Mouse (Mus musculus): Measurements from ENCODE around the gene Brd9. TPM values are rescaled to one million over a fixed set of nuclear protein-coding genes. Genes with fewer than 3 reads are reported as not detected.
"Not testable (repeated sequence)": the region's sequence is repeated elsewhere in the genome, so short reads cannot be mapped to it uniquely, and the experiment has no call there.

The Brd9 gene
- polyA plus RNA-seq, 1 experiment from 2014 or later, result 38.6 TPM

GRCm38 (mm10) chr13:73991267-73991666, 53.7 kb downstream of the Brd9 start:
- Histone ChIP-seq H3K9me3 (ENCODE audit: control insufficient read depth, low read length) (no peaks in the 10 kb centered on the region), H3K36me3 (ENCODE audit: control insufficient read depth, insufficient read depth, low read length) (no peaks in the 10 kb centered on the region), H3K27ac (replicated peaks in 1 of 2; ENCODE audit: control insufficient read depth in 1 of 2, insufficient read depth in 1 of 2, low read depth in 2 of 2, low read length in 2 of 2) (0 out of 4 replicates have a peak overlapping the region, but pooled peaks of 1 of the 2 experiments have one; percentile 33), H3K27me3 (ENCODE audit: control insufficient read depth, insufficient read depth, low read length) (no peaks in the 10 kb centered on the region), H3K9ac (ENCODE audit: low read length) (no peak overlapping the region), H3K4me1 (ENCODE audit: control insufficient read depth in 2 of 2, insufficient read depth in 2 of 2, low read length in 2 of 2) (peaks cover 2 to 10% of the 10 kb centered on the region in 2 experiments; a peak in 2 of 4 replicates), H3K4me2 (ENCODE audit: low read length) (no peak overlapping the region), H3K4me3 (ENCODE audit: control insufficient read depth in 1 of 2, insufficient read depth in 1 of 2, low read depth in 1 of 2, low read length in 2 of 2) (no peak overlapping the region)
- ATAC-seq (ENCODE audit: insufficient number of reproducible peaks, insufficient read depth, low FRiP score, low read depth), result no peak
- 62% methylated on average over 5 of the region's 5 CpGs for WGBS

- no peak for ATAC-seq (ENCODE audit: insufficient number of reproducible peaks, insufficient read depth, low FRiP score, low read depth)
- H3K27ac ChIP-seq (replicated peaks in 1 of 2; ENCODE audit: control insufficient read depth in 1 of 2, insufficient read depth in 1 of 2, low read depth in 2 of 2, low read length in 2 of 2), result no peak overlapping the region
- 79% methylated on average over 4 of the region's 4 CpGs for WGBS
Observed at GRCm38 (mm10) chr13:73996456-73996855, 58.8 kb downstream of the Brd9 start.

GRCm38 (mm10) chr13:74000519-74000918, 62.9 kb downstream of the Brd9 start:
- Histone ChIP-seq H3K27me3 (ENCODE audit: control insufficient read depth, insufficient read depth, low read length) (no peaks in the 10 kb centered on the region), H3K27ac (replicated peaks in 1 of 2; ENCODE audit: control insufficient read depth in 1 of 2, insufficient read depth in 1 of 2, low read depth in 2 of 2, low read length in 2 of 2) (no peak overlapping the region), H3K36me3 (ENCODE audit: control insufficient read depth, insufficient read depth, low read length) (no peaks in the 10 kb centered on the region), H3K4me3 (ENCODE audit: control insufficient read depth in 1 of 2, insufficient read depth in 1 of 2, low read depth in 1 of 2, low read length in 2 of 2) (no peak overlapping the region), H3K4me2 (ENCODE audit: low read length) (no peak overlapping the region), H3K9ac (ENCODE audit: low read length) (no peak overlapping the region), H3K9me3 (ENCODE audit: control insufficient read depth, low read length) (no peaks in the 10 kb centered on the region), H3K4me1 (ENCODE audit: control insufficient read depth in 2 of 2, insufficient read depth in 2 of 2, low read length in 2 of 2) (no peaks in the 10 kb centered on the region)
- no peak for ATAC-seq (ENCODE audit: insufficient number of reproducible peaks, insufficient read depth, low FRiP score, low read depth)

More at GRCm38 (mm10) chr13:73996456-73996855, 58.8 kb downstream of the Brd9 start:
- no peak overlapping the region for H3K4me3 ChIP-seq (ENCODE audit: control insufficient read depth in 1 of 2, insufficient read depth in 1 of 2, low read depth in 1 of 2, low read length in 2 of 2)
- no peak overlapping the region for H3K9ac ChIP-seq (ENCODE audit: low read length)
- H3K36me3 ChIP-seq (ENCODE audit: control insufficient read depth, insufficient read depth, low read length), result no peaks in the 10 kb centered on the region
- no peaks in the 10 kb centered on the region for H3K27me3 ChIP-seq (ENCODE audit: control insufficient read depth, insufficient read depth, low read length)
- H3K4me1 ChIP-seq (ENCODE audit: control insufficient read depth in 2 of 2, insufficient read depth in 2 of 2, low read length in 2 of 2), result no peaks in the 10 kb centered on the region
- no peaks in the 10 kb centered on the region for H3K9me3 ChIP-seq (ENCODE audit: control insufficient read depth, low read length)
- H3K4me2 ChIP-seq (ENCODE audit: low read length), result no peak overlapping the region

- Histone ChIP-seq H3K36me3 (ENCODE audit: control insufficient read depth, insufficient read depth, low read length) (no peaks in the 10 kb centered on the region), H3K4me1 (ENCODE audit: control insufficient read depth in 2 of 2, insufficient read depth in 2 of 2, low read length in 2 of 2) (no peaks in the 10 kb centered on the region), H3K9ac (ENCODE audit: low read length) (no peak overlapping the region), H3K27ac (replicated peaks in 1 of 2; ENCODE audit: control insufficient read depth in 1 of 2, insufficient read depth in 1 of 2, low read depth in 2 of 2, low read length in 2 of 2) (no peak overlapping the region), H3K4me3 (ENCODE audit: control insufficient read depth in 1 of 2, insufficient read depth in 1 of 2, low read depth in 1 of 2, low read length in 2 of 2) (no peak overlapping the region), H3K4me2 (ENCODE audit: low read length) (no peak overlapping the region), H3K9me3 (ENCODE audit: control insufficient read depth, low read length) (no peaks in the 10 kb centered on the region), H3K27me3 (ENCODE audit: control insufficient read depth, insufficient read depth, low read length) (no peaks in the 10 kb centered on the region)
- 74% methylated on average over 6 of the region's 6 CpGs for WGBS
- ATAC-seq (ENCODE audit: insufficient number of reproducible peaks, insufficient read depth, low FRiP score, low read depth), result no peak
Observed at GRCm38 (mm10) chr13:74000961-74001360, 63.4 kb downstream of the Brd9 start.

- no peak for ATAC-seq (ENCODE audit: insufficient number of reproducible peaks, insufficient read depth, low FRiP score, low read depth)
- H3K9me3 ChIP-seq (ENCODE audit: control insufficient read depth, low read length), result no peaks in the 10 kb centered on the region
- no peaks in the 10 kb centered on the region for H3K4me1 ChIP-seq (ENCODE audit: control insufficient read depth in 2 of 2, insufficient read depth in 2 of 2, low read length in 2 of 2)
- no peaks in the 10 kb centered on the region for H3K27me3 ChIP-seq (ENCODE audit: control insufficient read depth, insufficient read depth, low read length)
- no peak overlapping the region for H3K4me2 ChIP-seq (ENCODE audit: low read length)
- H3K36me3 ChIP-seq (ENCODE audit: control insufficient read depth, insufficient read depth, low read length), result no peaks in the 10 kb centered on the region
- no peak overlapping the region for H3K27ac ChIP-seq (replicated peaks in 1 of 2; ENCODE audit: control insufficient read depth in 1 of 2, insufficient read depth in 1 of 2, low read depth in 2 of 2, low read length in 2 of 2)
- H3K4me3 ChIP-seq (ENCODE audit: control insufficient read depth in 1 of 2, insufficient read depth in 1 of 2, low read depth in 1 of 2, low read length in 2 of 2), result no peak overlapping the region
- WGBS, result 66% methylated on average over 4 of the region's 4 CpGs
- no peak overlapping the region for H3K9ac ChIP-seq (ENCODE audit: low read length)
Observed at GRCm38 (mm10) chr13:74001492-74001891, 63.9 kb downstream of the Brd9 start.

- not testable (repeated sequence) for H3K36me3 ChIP-seq (ENCODE audit: control insufficient read depth, insufficient read depth, low read length); H3K27ac ChIP-seq (replicated peaks in 1 of 2; ENCODE audit: control insufficient read depth in 1 of 2, insufficient read depth in 1 of 2, low read depth in 2 of 2, low read length in 2 of 2); H3K9me3 ChIP-seq (ENCODE audit: control insufficient read depth, low read length); H3K4me3 ChIP-seq (ENCODE audit: control insufficient read depth in 1 of 2, insufficient read depth in 1 of 2, low read depth in 1 of 2, low read length in 2 of 2); ATAC-seq (ENCODE audit: insufficient number of reproducible peaks, insufficient read depth, low FRiP score, low read depth); H3K9ac ChIP-seq (ENCODE audit: low read length); H3K4me2 ChIP-seq (ENCODE audit: low read length); H3K27me3 ChIP-seq (ENCODE audit: control insufficient read depth, insufficient read depth, low read length)
- peaks cover 5 to 17% of the 10 kb centered on the region in 2 experiments; a peak in 3 of 4 replicates for H3K4me1 ChIP-seq (ENCODE audit: control insufficient read depth in 2 of 2, insufficient read depth in 2 of 2, low read length in 2 of 2)
- WGBS, result 84% methylated on average over 4 of the region's 4 CpGs
Observed at GRCm38 (mm10) chr13:74006881-74007280, 69.3 kb downstream of the Brd9 start.

- peak overlapping the region; percentile 100; the same call in 1 of the 2 replicates for H3K4me2 ChIP-seq (ENCODE audit: low read length)
- H3K27me3 ChIP-seq (ENCODE audit: control insufficient read depth, insufficient read depth, low read length); H3K9me3 ChIP-seq (ENCODE audit: control insufficient read depth, low read length); H3K4me3 ChIP-seq (ENCODE audit: control insufficient read depth in 1 of 2, insufficient read depth in 1 of 2, low read depth in 1 of 2, low read length in 2 of 2); ATAC-seq (ENCODE audit: insufficient number of reproducible peaks, insufficient read depth, low FRiP score, low read depth); H3K27ac ChIP-seq (replicated peaks in 1 of 2; ENCODE audit: control insufficient read depth in 1 of 2, insufficient read depth in 1 of 2, low read depth in 2 of 2, low read length in 2 of 2); H3K36me3 ChIP-seq (ENCODE audit: control insufficient read depth, insufficient read depth, low read length); H3K9ac ChIP-seq (ENCODE audit: low read length): not testable (repeated sequence)
- 85% methylated on average over 2 of the region's 2 CpGs for WGBS
- H3K4me1 ChIP-seq (ENCODE audit: control insufficient read depth in 2 of 2, insufficient read depth in 2 of 2, low read length in 2 of 2), result peaks cover 5 to 17% of the 10 kb centered on the region in 2 experiments; a peak in 3 of 4 replicates
Observed at GRCm38 (mm10) chr13:74008216-74008615, 70.6 kb downstream of the Brd9 start.
